Mouse (Mus musculus): Measurements from ENCODE around the gene Lsm11.

Gene Lsm11

DNA sequence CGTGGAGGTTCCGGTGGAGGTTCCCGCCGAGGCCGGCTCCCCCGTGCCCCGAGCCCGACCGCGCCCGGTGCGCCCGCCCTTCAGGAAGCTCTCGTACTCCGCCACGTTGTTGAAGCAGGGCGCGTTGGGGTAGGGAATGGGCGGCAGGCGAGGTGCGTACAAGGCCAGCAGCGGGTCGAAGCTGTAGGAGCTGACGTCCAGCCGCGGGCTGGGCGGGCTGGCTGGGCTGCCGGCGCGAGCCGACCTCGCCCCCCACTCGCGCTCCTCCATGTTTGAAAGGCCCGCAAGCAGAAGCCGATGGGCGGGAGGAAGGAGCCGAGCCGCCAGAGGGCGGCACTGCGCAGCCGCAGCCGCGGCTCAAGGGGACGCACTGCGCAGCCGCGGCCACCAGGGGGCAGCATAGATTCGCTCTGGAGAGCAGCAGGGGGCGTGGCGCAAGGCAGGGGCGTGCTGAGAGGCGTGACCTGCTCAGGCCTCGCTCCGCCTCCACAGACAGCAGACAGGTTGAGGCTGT, at the start of gene Lsm11:
Lsm11 (minus strand) TSS at position 293 of the 514 bp plus-strand sequence.
- ChIA-PET CTCF (interaction anchor here (0.5 to 3.6 kb wide), 25 partner anchors 9 to 332 kb away, joined by 3 to 20 read pairs (median 4); partner anchors contain the start of gene Thg1l (in 1 of the 4)), POLR2A (interaction anchor here in 3 of 4 experiments (0.5 to 3.9 kb wide), 15 partner anchors 10 to 355 kb away, joined by 3 to 25 read pairs (median 4); partner anchors contain the start of gene Thg1l (in 2 of the 3))

DNA sequence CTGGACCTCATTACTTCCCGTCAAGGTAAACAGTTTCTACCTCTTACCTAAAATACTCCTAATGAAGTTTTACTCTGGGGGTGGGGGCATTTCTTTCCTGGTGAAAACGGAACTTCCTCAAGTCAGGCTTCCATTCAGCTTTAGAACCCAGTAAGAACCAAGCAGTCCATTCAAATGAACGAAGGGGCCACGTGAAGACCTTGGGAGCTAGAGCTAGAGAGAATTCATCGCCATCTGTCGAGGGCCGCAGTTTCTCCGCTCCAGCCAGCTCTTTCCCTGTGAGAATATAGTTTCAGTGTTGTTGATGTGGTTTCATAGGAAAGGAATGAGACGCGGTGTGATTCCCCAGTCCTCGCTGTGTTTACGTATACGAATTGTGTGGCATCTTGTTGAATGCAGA, 47.4 kb upstream of the Lsm11 start:
- POLR2A ChIA-PET: interaction anchor here in 3 of 4 experiments (0.7 to 1.1 kb wide), 4 partner anchors 11 to 65 kb away, joined by 3 read pairs; partner anchors contain the start of gene Sox30 (in 1 of the 3)
- CTCF ChIA-PET: no interaction called here

DNA sequence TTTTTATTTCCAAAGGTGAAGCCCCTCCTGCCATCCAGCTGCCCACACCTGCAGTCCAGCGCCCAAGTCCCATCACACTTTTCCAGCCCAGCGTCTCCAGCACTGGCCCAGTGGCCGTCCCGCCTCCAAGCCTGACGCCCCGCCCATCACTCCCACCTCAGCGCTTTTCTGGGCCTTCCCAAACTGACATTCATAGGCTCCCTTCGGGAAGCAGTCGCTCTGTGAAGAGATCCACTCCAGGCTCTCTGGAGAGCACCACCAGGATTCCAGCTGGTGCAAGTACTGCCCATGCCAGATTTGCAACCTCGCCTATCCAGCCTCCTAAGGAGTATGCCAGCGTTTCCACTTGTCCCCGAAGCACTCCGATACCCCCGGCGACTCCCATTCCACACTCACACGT, 46.9 kb upstream of the Lsm11 start:
- POLR2A ChIA-PET: interaction anchor here in 3 of 4 experiments (0.7 to 1.1 kb wide), 4 partner anchors 11 to 65 kb away, joined by 3 read pairs; partner anchors contain the start of gene Sox30 (in 1 of the 3)
- CTCF ChIA-PET: no interaction called here

DNA sequence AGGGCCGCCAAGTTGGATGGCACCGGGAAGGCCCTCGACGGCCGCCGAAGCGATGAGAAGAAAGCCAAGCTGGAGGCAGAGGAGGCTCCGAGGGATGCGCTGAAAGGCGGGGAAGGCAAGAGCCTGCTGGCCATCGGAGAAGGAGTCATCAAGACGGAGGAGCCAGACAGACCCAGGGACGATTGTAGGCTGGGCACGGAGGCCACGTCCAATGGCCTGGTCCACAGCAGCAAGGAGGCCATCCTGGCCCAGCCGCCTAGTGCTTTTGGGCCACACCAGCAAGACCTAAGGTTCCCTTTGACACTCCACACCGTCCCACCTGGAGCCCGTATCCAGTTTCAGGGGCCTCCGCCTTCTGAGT, 36.1 kb upstream of the Lsm11 start:
- POLR2A ChIA-PET: interaction anchor here in 1 of 4 experiments (1.1 to 1.3 kb wide), 4 partner anchors 11 to 88 kb away, joined by 3 read pairs; no protein-coding TSS in a partner anchor
- CTCF ChIA-PET: interaction anchor here in 1 of 4 experiments (1.1 kb wide), 1 partner anchor 295 kb away, joined by 3 read pairs; no protein-coding TSS in a partner anchor

DNA sequence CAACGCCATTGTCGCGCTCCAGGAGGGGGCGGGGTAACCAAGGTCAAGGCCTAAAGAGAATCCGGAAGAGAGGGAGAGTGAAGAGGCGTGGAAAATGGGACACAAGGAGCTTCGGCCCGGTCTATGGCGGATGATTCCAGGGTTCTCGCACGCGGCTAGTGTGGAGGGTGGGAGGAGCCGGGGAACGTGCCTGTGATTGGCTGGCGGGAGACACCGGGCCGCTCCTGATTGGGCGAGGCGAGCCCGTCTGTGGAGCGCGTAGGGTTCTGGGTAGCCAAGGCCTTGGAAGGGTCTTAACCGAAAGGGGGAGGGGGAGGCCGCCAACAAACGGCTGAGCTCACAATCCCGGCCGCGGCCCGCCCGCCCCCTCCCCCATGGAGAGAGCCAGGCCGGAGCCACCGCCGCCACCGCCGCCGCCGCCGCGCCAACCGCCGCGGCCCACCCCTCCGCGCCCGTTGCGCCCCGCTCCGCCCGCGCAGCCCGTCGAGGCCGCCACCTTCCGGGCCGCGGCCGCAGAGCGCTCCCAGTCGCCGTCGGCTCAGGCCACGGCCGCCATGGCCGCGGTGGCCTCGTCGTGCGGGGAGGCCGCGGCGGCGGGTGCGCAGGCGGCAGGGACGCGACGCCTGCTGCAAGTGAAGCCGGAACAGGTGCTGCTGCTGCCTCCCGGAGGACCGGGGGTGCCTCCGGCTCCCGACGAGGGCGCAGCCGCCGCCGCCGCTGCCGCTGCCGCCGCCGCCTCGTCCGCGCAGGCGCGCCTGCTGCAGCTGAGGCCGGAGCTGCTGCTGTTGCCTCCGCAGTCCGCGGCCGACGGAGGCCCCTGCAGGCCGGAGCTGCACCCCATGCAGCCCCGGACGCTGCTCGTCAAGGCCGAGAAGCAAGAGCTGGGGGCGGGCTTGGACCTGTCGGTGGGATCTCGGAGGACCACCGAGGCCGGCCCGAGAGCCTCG, 35.5 kb upstream of the Lsm11 start, which contains the start of gene Sox30:
Sox30 (plus strand) TSS at position 365 of the 947 bp plus-strand sequence.
- CTCF ChIA-PET: interaction anchor here in 2 of 4 experiments (1.1 kb wide), 2 partner anchors 53 to 295 kb away, joined by 3 read pairs; no protein-coding TSS in a partner anchor
- POLR2A ChIA-PET: interaction anchor here in 2 of 4 experiments (0.6 to 3.8 kb wide), 11 partner anchors 11 to 1178 kb away, joined by 3 to 22 read pairs (median 3); no protein-coding TSS in a partner anchor

DNA sequence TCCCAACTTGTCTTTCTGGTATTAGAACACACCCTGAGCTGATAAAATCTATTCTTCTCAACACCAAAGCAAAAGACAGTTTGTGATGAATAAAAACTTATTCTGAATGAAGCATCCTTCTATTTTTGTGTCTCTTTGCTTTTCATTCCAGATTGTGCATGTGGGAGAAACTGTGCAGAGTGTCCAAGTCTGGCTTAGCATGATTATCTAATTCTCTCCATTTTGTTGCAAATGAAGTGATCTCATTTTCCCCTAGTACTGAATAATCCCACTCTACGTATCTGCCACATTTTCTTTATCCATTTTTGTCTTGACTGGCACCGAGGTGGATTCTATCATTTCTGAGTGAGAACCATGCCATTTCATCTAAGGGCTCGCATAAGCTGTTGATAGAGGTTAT, 31.3 kb upstream of the Lsm11 start:
- CTCF ChIA-PET: no interaction called here
- POLR2A ChIA-PET: interaction anchor here in 1 of 4 experiments (1.4 kb wide), 1 partner anchor 11 kb away, joined by 3 read pairs; no protein-coding TSS in a partner anchor

DNA sequence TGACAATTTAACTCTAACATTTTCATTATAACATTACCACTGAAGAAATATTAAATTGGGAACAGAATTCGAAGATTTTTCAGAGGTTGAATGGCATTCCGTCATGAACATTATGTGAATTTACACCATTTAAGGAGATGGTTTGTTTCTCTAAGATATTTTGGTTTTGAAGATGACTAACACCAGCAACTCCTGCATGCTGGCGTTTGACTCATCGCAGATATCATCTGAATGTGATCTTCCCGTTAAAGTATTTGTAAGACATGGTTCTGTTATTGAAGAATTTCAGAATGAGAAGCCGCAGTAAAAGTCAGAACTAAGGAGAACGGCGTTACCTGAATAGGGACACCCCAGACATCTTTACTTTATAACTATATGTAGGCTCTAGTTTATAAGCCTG, 29.7 kb upstream of the Lsm11 start:
- POLR2A ChIA-PET: interaction anchor here in 1 of 4 experiments (1.4 to 1.5 kb wide), 2 partner anchors 9 to 64 kb away, joined by 3 read pairs; no protein-coding TSS in a partner anchor
- CTCF ChIA-PET: no interaction called here

DNA sequence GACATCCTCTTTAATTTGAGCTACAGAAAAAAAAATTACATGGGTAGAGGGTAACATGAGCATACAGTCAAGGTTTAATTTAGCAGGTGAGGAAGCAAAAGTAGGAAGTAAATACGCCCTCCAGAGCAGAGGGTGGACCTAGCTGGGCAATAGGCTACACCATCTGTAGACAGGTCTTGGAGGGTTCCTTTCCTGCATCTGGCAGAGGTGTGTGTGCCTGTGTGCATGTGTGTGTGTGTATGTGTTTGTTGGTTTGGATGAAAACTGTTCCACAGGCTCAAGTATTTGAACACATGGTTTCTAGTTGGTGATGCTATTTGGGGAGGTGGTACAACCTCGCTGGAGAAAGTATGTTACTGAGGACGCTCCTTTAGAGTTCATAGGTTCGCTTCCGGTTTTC, 28.9 kb upstream of the Lsm11 start:
- ChIA-PET POLR2A (interaction anchor here in 1 of 4 experiments (1.5 kb wide), 1 partner anchor 65 kb away, joined by 3 read pairs; no protein-coding TSS in a partner anchor), CTCF (interaction anchor here in 1 of 4 experiments (0.6 kb wide), 2 partner anchors 77 to 272 kb away, joined by 3 read pairs; no protein-coding TSS in a partner anchor)

DNA sequence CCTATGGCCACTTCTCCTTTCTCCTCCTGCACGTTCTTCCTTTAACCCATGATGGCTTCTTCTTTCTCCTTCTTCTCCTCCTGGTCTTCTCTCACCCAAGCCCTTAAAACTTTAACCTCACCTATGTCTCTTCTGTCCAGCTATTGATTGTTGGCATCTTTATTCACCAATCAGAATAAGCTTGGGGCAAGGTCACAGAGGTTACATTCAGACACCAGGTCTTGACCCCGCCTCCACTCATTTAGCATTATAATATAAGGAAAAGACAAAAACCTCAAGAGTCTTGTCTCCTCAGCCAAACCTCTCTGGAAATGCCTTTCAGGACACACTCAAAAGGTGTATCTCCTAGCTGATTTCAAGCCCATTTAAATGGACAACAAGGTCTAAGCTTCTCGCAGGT, 23.7 kb upstream of the Lsm11 start:
- ChIA-PET POLR2A (interaction anchor here in 2 of 4 experiments (0.8 to 2.6 kb wide), 9 partner anchors 10 to 469 kb away, joined by 3 to 22 read pairs (median 3); partner anchors contain the start of genes Sox30 (in 2 of the 2) and Med7 (in 1 of the 2)), CTCF (interaction anchor here in 2 of 4 experiments (0.7 to 1.0 kb wide), 3 partner anchors 52 to 312 kb away, joined by 3 to 4 read pairs (median 4); no protein-coding TSS in a partner anchor)

DNA sequence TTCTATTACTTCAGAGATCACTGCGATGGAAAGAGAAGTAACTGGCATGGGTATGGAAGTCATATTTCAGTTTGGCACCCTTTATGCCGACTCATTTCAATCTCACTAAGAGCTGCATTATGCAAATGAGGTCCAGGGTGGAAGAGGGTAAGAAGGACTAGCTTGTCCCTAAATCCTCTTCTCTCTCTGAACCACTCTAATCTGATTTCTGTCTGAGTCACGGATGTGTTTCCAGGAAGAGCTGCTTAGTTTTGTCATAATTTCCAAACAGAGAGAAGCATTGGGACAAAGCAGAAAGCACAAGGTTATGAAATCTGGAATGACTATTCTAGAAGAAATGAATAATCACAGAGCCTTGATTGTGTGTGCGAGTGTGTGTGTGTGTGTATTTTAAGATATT, 22.2 kb upstream of the Lsm11 start:
- CTCF ChIA-PET: no interaction called here
- POLR2A ChIA-PET: interaction anchor here in 1 of 4 experiments (1.4 kb wide), 1 partner anchor 13 kb away, joined by 3 read pairs; the partner anchor contains the start of gene Sox30

DNA sequence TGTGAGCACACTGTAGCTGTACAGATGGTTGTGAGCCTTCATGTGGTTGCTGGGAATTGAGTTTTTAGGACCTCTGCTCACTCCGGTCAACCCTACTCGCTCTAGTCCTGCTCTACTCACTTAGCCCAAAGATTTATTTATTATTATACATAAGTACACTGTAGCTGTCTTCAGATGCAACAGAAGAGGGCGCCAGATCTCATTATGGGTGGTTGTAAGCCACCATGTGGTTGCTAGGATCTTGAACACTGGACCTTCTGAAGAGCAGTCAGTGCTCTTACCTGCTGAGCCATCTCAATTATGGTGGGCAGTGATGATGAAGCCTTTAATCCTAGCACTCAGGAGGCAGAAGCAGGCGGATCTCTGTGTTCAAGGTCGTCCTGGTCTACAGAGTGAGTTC, 15.3 kb upstream of the Lsm11 start:
- ChIA-PET POLR2A (interaction anchor here in 1 of 4 experiments (0.6 kb wide), 1 partner anchor 304 kb away, joined by 3 read pairs; no protein-coding TSS in a partner anchor), CTCF (interaction anchor here in 2 of 4 experiments (0.6 to 1.2 kb wide), 5 partner anchors 15 to 292 kb away, joined by 3 to 6 read pairs (median 3); partner anchors contain the start of gene Lsm11 (in 1 of the 2))

DNA sequence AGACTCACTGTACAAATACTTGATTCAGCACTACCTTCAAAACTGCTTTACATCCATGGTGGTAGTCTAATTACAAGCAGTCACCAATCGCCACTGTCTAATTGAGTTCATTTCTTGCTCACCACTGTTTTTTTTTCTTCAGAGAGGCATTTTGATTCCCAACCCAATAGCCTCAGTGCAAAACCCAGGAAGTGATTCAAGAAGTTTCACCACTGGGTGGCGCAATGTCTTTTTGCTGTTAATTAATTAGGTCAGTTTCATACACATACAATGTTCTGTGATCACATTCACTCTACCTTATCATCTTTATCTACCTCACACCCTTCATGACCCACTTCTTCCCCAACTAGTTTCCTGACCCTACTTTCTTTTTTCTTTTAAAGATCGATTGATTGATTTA, 14.9 kb upstream of the Lsm11 start:
- ChIA-PET POLR2A (interaction anchor here in 2 of 4 experiments (0.6 to 0.8 kb wide), 2 partner anchors 264 to 304 kb away, joined by 3 to 4 read pairs; no protein-coding TSS in a partner anchor), CTCF (interaction anchor here in 2 of 4 experiments (0.6 to 1.2 kb wide), 5 partner anchors 14 to 292 kb away, joined by 3 to 6 read pairs (median 3); partner anchors contain the start of gene Lsm11 (in 1 of the 2))

DNA sequence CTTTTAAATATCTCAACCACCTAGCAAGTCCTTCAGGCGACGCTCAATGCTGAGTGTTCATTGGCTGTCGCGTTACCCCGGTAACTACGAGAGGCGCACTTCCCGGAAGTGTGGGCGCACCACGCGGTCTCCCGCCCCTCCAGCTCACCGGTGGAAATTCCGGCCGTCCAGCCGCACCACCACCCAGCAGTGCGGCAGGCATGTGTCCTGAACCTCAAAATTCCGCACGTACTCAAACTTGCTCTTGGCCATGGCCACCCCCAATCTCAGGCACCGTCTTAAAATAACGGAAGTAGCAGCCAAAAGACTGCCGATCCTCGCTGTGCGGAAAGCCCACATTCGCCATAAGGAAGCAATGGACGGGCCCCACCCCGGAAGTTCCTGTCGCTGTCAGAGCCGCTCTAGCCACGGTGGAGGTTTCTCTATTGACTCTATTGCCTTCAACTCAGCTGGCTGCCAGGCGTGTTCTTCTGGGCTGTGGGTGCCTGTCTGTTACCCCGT, 10.4 kb upstream of the Lsm11 start, which contains the start of gene Thg1l:
Thg1l (minus strand) TSS at position 368 of the 501 bp plus-strand sequence.
- CTCF ChIA-PET: interaction anchor here in 3 of 4 experiments (0.6 to 1.4 kb wide), 9 partner anchors 11 to 382 kb away, joined by 3 to 6 read pairs (median 3); partner anchors contain the start of gene Lsm11 (in 1 of the 3)
- POLR2A ChIA-PET: interaction anchor here in 3 of 4 experiments (0.5 to 2.5 kb wide), 18 partner anchors 9 to 299 kb away, joined by 3 to 25 read pairs (median 4); partner anchors contain the start of genes Lsm11 (in 2 of the 3) and Adam19 (in 1 of the 3)

DNA sequence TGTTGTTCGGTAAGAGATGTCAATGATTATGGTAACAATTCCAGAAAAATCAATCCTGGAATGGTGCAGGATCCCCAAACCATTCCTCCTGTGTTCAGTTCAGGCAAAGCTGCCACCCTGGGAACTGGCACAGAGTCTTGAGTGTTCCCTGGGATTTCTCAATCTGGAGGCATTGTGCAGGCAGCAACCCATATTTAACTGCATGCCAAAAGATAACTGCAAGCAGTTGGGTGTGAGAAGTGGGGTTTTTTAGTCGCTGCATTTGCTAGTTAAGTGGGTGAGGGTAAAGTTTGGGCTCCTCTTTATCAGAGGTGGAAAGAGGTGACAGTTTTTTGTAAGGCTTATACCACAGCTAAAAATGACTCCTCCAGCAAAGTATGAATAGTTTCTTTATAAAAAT, 2.8 kb upstream of the Lsm11 start:
- CTCF ChIA-PET: no interaction called here
- POLR2A ChIA-PET: interaction anchor here in 2 of 4 experiments (1.0 to 2.5 kb wide), 2 partner anchors 7 to 216 kb away, joined by 3 to 7 read pairs; partner anchors contain the start of gene Thg1l (in 1 of the 2)

DNA sequence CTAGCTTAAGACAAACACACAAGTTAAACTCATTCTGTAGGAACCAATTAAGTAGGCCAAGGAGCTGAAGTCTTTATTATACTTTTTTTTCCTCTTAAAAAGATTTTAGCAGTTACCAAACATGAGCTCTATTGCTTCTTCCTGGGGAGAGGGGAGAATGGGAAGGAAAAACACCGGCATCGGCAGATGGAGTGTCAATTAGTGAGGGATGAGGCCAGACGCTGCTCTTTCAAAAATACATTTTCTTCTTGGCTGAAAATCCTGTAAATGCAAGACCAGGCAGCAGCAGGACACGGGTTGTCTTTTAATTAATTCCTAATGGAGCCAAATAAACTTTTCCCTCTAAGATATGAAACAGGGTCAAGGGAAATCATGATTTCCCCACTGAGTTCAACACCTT, 2.1 kb upstream of the Lsm11 start:
- CTCF ChIA-PET: interaction anchor here in 1 of 4 experiments (0.6 to 1.8 kb wide), 3 partner anchors 20 to 330 kb away, joined by 4 to 7 read pairs (median 5); no protein-coding TSS in a partner anchor
- POLR2A ChIA-PET: interaction anchor here in 3 of 4 experiments (0.5 to 3.9 kb wide), 6 partner anchors 7 to 216 kb away, joined by 3 to 25 read pairs (median 4); partner anchors contain the start of gene Thg1l (in 2 of the 3)

DNA sequence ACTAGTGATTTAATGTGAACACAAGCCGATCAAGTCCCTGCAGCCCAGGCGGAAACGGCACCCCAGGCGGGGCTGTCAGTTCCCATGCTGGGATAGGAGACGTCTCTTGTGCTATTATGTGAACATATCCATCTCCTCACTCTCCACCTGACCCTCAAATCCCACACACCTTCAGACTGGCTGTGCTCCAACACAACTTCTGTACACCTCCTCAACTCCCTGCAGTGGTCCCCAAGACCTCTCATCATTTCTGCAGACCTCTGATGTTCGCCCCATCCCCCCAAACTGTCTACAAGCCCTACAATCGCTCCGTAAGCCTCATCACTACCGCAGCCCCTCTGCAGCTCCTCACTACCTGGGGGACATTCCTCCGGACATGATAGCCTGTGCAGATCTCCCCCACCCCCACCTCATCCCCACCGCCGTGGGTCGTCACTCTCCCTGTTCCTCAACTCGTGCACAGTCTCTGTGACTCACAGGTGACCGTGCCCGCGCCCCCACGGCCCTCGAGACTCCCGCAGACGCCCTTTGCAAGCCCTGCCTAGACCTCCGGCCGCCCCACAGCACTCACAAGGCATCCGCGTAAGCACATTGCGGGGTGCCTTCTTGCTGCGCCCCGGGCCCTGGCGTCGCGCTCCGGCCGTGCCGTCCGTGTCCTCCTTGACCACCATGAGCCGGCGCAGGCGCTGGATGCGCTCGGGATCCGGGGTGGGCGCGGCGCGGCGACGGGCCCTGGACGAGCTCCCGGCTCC, 668 bp downstream of the Lsm11 start:
- ChIA-PET POLR2A (interaction anchor here in 3 of 4 experiments (0.5 to 3.9 kb wide), 13 partner anchors 9 to 220 kb away, joined by 3 to 25 read pairs (median 4); partner anchors contain the start of gene Thg1l (in 2 of the 3)), CTCF (interaction anchor here (0.5 to 3.6 kb wide), 24 partner anchors 10 to 333 kb away, joined by 3 to 20 read pairs (median 4); partner anchors contain the start of gene Thg1l (in 1 of the 4))

Measured in embryonic stem cell, embryonic (primary cell).